Mouse (Mus musculus) cortical plate, adult 2 months (tissue): ENCODE data around the gene Rreb1.

Experiments used
- CTCF ChIP-seq: fragments of 200-500 bp; IDR thresholded peaks from 2 replicates; pipeline ENCODE4 v1.5.1; 2011; ENCODE audit warnings: mild to moderate bottlenecking, control low read depth, low read length; ENCODE audit not compliant: insufficient read depth; ENCODE audit errors: extremely low read depth
- POLR2A ChIP-seq: fragments of 200-500 bp; IDR thresholded peaks from 2 replicates; pipeline ENCODE4 v1.6.1; 2011; ENCODE audit warnings: mild to moderate bottlenecking, low read length, control low read depth; ENCODE audit not compliant: insufficient read depth; ENCODE audit errors: extremely low read depth

GRCm38 (mm10) chr13:37855221-37855757, 77.1 kb downstream of the Rreb1 start:
- TF ChIP-seq CTCF = no peak
- no peak for TF ChIP-seq POLR2A
